ENCODE assay signal across 12 mouse cellular contexts in the genomic region with DNA sequence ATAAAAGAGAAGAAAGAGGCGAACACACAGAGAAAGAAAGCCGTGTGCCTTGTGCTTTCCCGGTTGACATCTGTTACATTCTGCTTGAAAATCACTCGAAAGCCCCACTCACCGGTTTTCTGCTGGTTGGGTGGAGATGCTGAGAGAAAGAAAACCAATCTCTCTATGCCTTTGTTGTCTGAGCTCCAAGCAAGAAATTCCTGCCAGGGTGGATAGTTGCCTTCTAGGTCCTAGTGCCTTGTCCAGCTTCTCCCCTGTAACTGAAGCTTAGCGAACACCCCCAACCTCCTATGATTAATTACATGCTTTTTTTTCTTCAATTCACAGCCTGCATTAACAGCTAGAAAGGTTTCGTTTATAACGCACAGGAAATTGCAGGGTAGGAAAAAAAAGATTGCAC. TPM values are rescaled to one million over a fixed set of nuclear protein-coding genes. Genes with fewer than 3 reads are reported as not detected.
DNase-seq lines count a peak whose midpoint lies in the region; ATAC-seq and TF ChIP-seq lines count a peak whose summit lies in the region.
"Had no signal": no experiment of that assay in that cellular context is flagged by ENCODE, and none has a peak within 500 bp of the region (broad histone marks: within the 10 kb centered on the region; RNA-seq: fewer than 3 reads in every experiment).

TSS of gene Dcx (minus strand) at position 354 of the 400 bp plus-strand sequence.

- H3K4me1 ChIP-seq in embryonic facial prominence, embryonic 11.5 days (ENCODE audit: control insufficient read depth, insufficient read depth, low read length) = no peaks in the 10 kb centered on the region
- H3K4me1 ChIP-seq in midbrain, embryonic 11.5 days (ENCODE audit: control insufficient read depth, insufficient read depth, low read length) = no peaks in the 10 kb centered on the region

- H3K36me3 ChIP-seq in embryonic facial prominence, embryonic 11.5 days (replicated peaks; ENCODE audit: control insufficient read depth, insufficient read depth, low read depth, low read length) = no peaks in the 10 kb centered on the region
- no peaks in the 10 kb centered on the region for H3K36me3 ChIP-seq in midbrain, embryonic 11.5 days (ENCODE audit: control insufficient read depth, insufficient read depth, low read length)

- H3K4me3 ChIP-seq in embryonic facial prominence, embryonic 11.5 days (ENCODE audit: low read depth, low read length) = no peak within 1 kb of the TSS
- peak within 1 kb of the TSS; percentile 26 for H3K4me3 ChIP-seq in midbrain, embryonic 11.5 days (ENCODE audit: low read depth, low read length)
- H3K4me3 ChIP-seq: myocyte had no signal

- no peak for ATAC-seq in embryonic facial prominence, embryonic 11.5 days (replicated peaks; ENCODE audit: insufficient number of reproducible peaks, low FRiP score, low TSS enrichment, low read depth)
- peak; percentile 64; the same call in 1 of the 2 replicates for ATAC-seq in midbrain, embryonic 11.5 days (ENCODE audit: low FRiP score)
- ATAC-seq: Patski had no signal

- H3K9me3 ChIP-seq in embryonic facial prominence, embryonic 11.5 days (replicated peaks; ENCODE audit: control insufficient read depth, low read length) = no peaks in the 10 kb centered on the region
- no peaks in the 10 kb centered on the region for H3K9me3 ChIP-seq in midbrain, embryonic 11.5 days (ENCODE audit: control insufficient read depth, low read length)

- H3K9ac ChIP-seq in embryonic facial prominence, embryonic 11.5 days (replicated peaks; ENCODE audit: low read length) = no peak within 1 kb of the TSS
- H3K9ac ChIP-seq in midbrain, embryonic 11.5 days (ENCODE audit: low read length) = peak within 1 kb of the TSS; percentile 2

- no peak for TF ChIP-seq CTCF in brain, embryonic 14.5 days (IDR thresholded peaks at IDR 0.05; ENCODE audit: borderline replicate concordance, extremely low read depth, insufficient read depth, insufficient read length)

- peak; percentile 16; the same call in 1 of the 2 replicates for TF ChIP-seq POLR2A in brain, embryonic 14.5 days (IDR thresholded peaks at IDR 0.05; ENCODE audit: borderline replicate concordance, extremely low read depth, insufficient read depth, insufficient read length, poor library complexity, severe bottlenecking)

- peak; percentile 89 for DNase-seq in brain, embryonic 14.5 days (ENCODE audit: low read depth)
- DNase-seq in embryonic facial prominence, embryonic 11.5 days (ENCODE audit: low spot score) = peak; percentile 5
- peak; percentile 15 to 26 for DNase-seq in layer of hippocampus, adult 18-20 months (ENCODE audit: low spot score in 2 of 2)
- DNase-seq in midbrain, embryonic 11.5 days (ENCODE audit: low spot score, missing footprints) = no peak
- no peak for DNase-seq in liver
- no peak for DNase-seq in testis, postnatal 14 days (ENCODE audit: low spot score)
- no peak for DNase-seq in T-cell, adult 2 months (ENCODE audit: low spot score)
- no peak for DNase-seq in testis, postnatal 10 days (ENCODE audit: low spot score)
- DNase-seq: kidney, adult 18-20 months; thymus, postnatal 4 days had no signal

- H3K27me3 ChIP-seq in embryonic facial prominence, embryonic 11.5 days (ENCODE audit: control insufficient read depth, insufficient read depth, low read length) = no peaks in the 10 kb centered on the region
- H3K27me3 ChIP-seq in midbrain, embryonic 11.5 days (ENCODE audit: control insufficient read depth, insufficient read depth, low read length) = no peaks in the 10 kb centered on the region

- H3K27ac ChIP-seq in embryonic facial prominence, embryonic 11.5 days (replicated peaks; ENCODE audit: low read depth, low read length) = no peak within 1 kb of the TSS
- H3K27ac ChIP-seq in midbrain, embryonic 11.5 days (ENCODE audit: low read depth, low read length) = peak within 1 kb of the TSS; percentile 60

- WGBS in embryonic facial prominence, embryonic 11.5 days = 50% methylated on average over 8 of the region's 8 CpGs
- WGBS in midbrain, embryonic 11.5 days = 52% methylated on average over 8 of the region's 8 CpGs

- no peak within 1 kb of the TSS for H3K4me2 ChIP-seq in embryonic facial prominence, embryonic 11.5 days (ENCODE audit: low read depth, low read length)
- H3K4me2 ChIP-seq in midbrain, embryonic 11.5 days = no peak within 1 kb of the TSS; the same call in 1 of the 2 replicates

RNA-seq across cellular contexts. Expression of gene Dcx, which starts in this region (rescaled TPM):
- polyA plus RNA-seq in brain, embryonic 14.5 days (2012; rRNA removed) = 239 and 313 TPM in 2 replicates
- 20.1 and 30.9 TPM in 2 replicates for polyA plus RNA-seq in embryonic facial prominence, embryonic 11.5 days (2014; fragmentation: Nextera tagmentation; extraction: Ambion mirVana)
- 1 to 10 TPM; 6.5 to 7.8 TPM for total RNA-seq in layer of hippocampus, adult 18-20 months (2021)
- polyA plus RNA-seq in midbrain, embryonic 11.5 days (2014; fragmentation: Nextera tagmentation; extraction: Ambion mirVana) = 95.8 and 126 TPM in 2 replicates

Comparison
In these comparisons a context has a peak if more than half of its experiments do, and no peak if none do; other contexts are left out.
1. DNase-seq: peak in brain, embryonic 14.5 days (single experiment), embryonic facial prominence, embryonic 11.5 days (single experiment) and layer of hippocampus, adult 18-20 months (2 of 2); none in midbrain, embryonic 11.5 days (single experiment), liver (single experiment), testis, postnatal 14 days (single experiment), T-cell, adult 2 months (single experiment) and testis, postnatal 10 days (single experiment).